Mouse (Mus musculus): ENCODE measurements around the gene Mthfr. TPM values are rescaled to one million over a fixed set of nuclear protein-coding genes. Genes with fewer than 3 reads are reported as not detected.

Gene Mthfr
- polyA plus RNA-seq, 1 experiment from 2014 or later, result 20.4 TPM

DNA sequence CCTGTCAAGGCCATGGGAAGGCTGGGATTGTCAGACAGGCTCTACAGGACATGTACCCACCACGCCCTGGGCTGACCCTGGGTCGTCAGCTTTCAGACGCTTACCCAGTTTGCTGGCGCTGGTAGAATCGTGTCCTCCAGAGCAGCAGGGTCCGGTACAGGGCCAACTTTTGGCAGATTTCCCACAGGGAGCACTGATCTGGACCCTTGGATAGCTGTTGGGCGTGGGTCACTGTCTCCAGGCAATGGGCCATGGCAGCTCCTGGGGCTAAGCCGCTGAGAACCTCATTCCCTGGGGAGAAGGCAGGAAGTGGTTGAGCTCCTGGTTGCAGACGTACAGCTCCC is 27.5 kb downstream of the Mthfr start:
- H3K9ac ChIP-seq, result no peak overlapping the region
- H3K4me2 ChIP-seq, result no peak overlapping the region
- DNase-seq (no peak), ATAC-seq (ENCODE audit: insufficient read depth) (no peak)
- H3K4me1 ChIP-seq (ENCODE audit: insufficient read depth), result no peaks in the 10 kb centered on the region
- H3K4me3 ChIP-seq (ENCODE audit: low read depth, low read length), result no peak overlapping the region
- 51% methylated on average over 9 of the region's 9 CpGs for WGBS
- H3K27ac ChIP-seq (ENCODE audit: low read depth), result no peak overlapping the region
- H3K36me3 ChIP-seq (ENCODE audit: insufficient read depth), result no peaks in the 10 kb centered on the region
- H3K9me3 ChIP-seq (ENCODE audit: low read depth, low read length), result no peaks in the 10 kb centered on the region
- no peak for TF ChIP-seq CTCF (IDR thresholded peaks at IDR 0.05; ENCODE audit: low read depth)
- H3K27me3 ChIP-seq (ENCODE audit: insufficient read depth, low read length), result no peaks in the 10 kb centered on the region

GRCm38 (mm10) chr4:148067346-148067745 is 28.5 kb downstream of the Mthfr start:
- no peaks in the 10 kb centered on the region for H3K9me3 ChIP-seq (ENCODE audit: low read depth, low read length)
- no peak for ATAC-seq (ENCODE audit: insufficient read depth)
- H3K9ac ChIP-seq, result no peak overlapping the region
- no peaks in the 10 kb centered on the region for H3K36me3 ChIP-seq (ENCODE audit: insufficient read depth)
- 81% methylated on average over 8 of the region's 8 CpGs for WGBS
- H3K27ac ChIP-seq (ENCODE audit: low read depth), result no peak overlapping the region
- DNase-seq, result no peak
- no peaks in the 10 kb centered on the region for H3K27me3 ChIP-seq (ENCODE audit: insufficient read depth, low read length)
- H3K4me3 ChIP-seq (ENCODE audit: low read depth, low read length), result no peak overlapping the region
- H3K4me2 ChIP-seq, result no peak overlapping the region
- H3K4me1 ChIP-seq (ENCODE audit: insufficient read depth), result no peaks in the 10 kb centered on the region
- no peak for TF ChIP-seq CTCF (IDR thresholded peaks at IDR 0.05; ENCODE audit: low read depth)

- H3K27ac ChIP-seq (ENCODE audit: low read depth), result no peak overlapping the region
- H3K9me3 ChIP-seq (ENCODE audit: low read depth, low read length), result no peaks in the 10 kb centered on the region
- DNase-seq (no peak), ATAC-seq (ENCODE audit: insufficient read depth) (no peak)
- no peaks in the 10 kb centered on the region for H3K36me3 ChIP-seq (ENCODE audit: insufficient read depth)
- TF ChIP-seq CTCF (IDR thresholded peaks at IDR 0.05; ENCODE audit: low read depth), result no peak
- no peak overlapping the region for H3K4me2 ChIP-seq
- no peak overlapping the region for H3K9ac ChIP-seq
- H3K4me3 ChIP-seq (ENCODE audit: low read depth, low read length), result no peak overlapping the region
- WGBS, result 67% methylated on average over 9 of the region's 9 CpGs
- no peaks in the 10 kb centered on the region for H3K4me1 ChIP-seq (ENCODE audit: insufficient read depth)
- H3K27me3 ChIP-seq (ENCODE audit: insufficient read depth, low read length), result no peaks in the 10 kb centered on the region
Measured at GRCm38 (mm10) chr4:148069602-148070218, 30.8 kb downstream of the Mthfr start.

GRCm38 (mm10) chr4:148071508-148071907 is 32.6 kb downstream of the Mthfr start:
- Histone ChIP-seq H3K27ac (ENCODE audit: low read depth) (no peak overlapping the region), H3K4me1 (ENCODE audit: insufficient read depth) (no peaks in the 10 kb centered on the region), H3K36me3 (ENCODE audit: insufficient read depth) (no peaks in the 10 kb centered on the region), H3K27me3 (ENCODE audit: insufficient read depth, low read length) (no peaks in the 10 kb centered on the region), H3K4me2 (no peak overlapping the region), H3K4me3 (ENCODE audit: low read depth, low read length) (no peak overlapping the region), H3K9me3 (ENCODE audit: low read depth, low read length) (no peaks in the 10 kb centered on the region), H3K9ac (no peak overlapping the region)
- no peak for DNase-seq
- 45% methylated on average over 5 of the region's 5 CpGs for whole genome bisulfite sequencing
- no peak for ATAC-seq (ENCODE audit: insufficient read depth)
- TF ChIP-seq CTCF (IDR thresholded peaks at IDR 0.05; ENCODE audit: low read depth), result no peak

DNA sequence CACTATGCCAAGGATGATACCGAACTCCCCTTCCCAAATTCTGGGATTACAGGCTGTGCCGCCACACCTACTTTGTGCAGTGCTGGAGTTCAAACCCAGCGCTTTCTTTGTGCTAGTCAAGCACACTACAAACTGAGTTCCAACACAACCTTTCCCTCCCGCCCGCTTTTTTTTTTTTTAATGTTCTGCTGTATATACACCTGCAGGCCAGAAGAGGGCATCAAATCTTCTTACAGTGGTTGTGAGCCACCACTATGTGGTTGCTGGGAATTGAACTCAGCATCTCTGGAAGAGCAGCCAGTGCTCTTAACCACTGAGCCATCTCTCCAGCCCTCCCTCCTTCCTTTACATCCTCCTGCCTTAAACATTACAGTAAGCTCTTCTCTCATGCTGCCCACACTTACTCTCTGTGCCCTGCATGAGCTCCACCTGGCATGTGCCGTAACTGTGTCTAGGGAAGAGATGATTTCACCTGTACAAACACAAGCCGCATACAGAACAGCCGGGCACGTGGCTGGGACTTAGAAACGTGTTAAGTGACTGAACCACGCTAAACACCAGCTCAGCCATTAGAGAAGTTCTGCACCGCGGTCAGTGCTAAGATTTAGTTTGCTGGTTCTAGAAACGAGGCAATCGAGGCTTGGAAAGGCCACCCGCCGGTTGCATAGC is 35.8 kb downstream of the Mthfr start:
- no peaks in the 10 kb centered on the region for H3K9me3 ChIP-seq (ENCODE audit: low read depth, low read length)
- H3K4me3 ChIP-seq (ENCODE audit: low read depth, low read length), result peak overlapping the region; percentile 30
- no peak overlapping the region for H3K27ac ChIP-seq (ENCODE audit: low read depth)
- peak overlapping the region; percentile 63 for H3K4me2 ChIP-seq
- peaks cover 4% of the 10 kb centered on the region; the same call in 1 of the 2 replicates for H3K36me3 ChIP-seq (ENCODE audit: insufficient read depth)
- H3K27me3 ChIP-seq (ENCODE audit: insufficient read depth, low read length), result no peaks in the 10 kb centered on the region
- peak; percentile 24; the same call in 1 of the 2 replicates for ATAC-seq (ENCODE audit: insufficient read depth)
- 39% methylated on average over 17 of the region's 17 CpGs for WGBS
- peak; percentile 66 for DNase-seq
- H3K9ac ChIP-seq, result peak overlapping the region; percentile 16; the same call in 1 of the 2 replicates
- no peaks in the 10 kb centered on the region for H3K4me1 ChIP-seq (ENCODE audit: insufficient read depth)
- peak; percentile 57 for TF ChIP-seq CTCF (IDR thresholded peaks at IDR 0.05; ENCODE audit: low read depth)

DNA sequence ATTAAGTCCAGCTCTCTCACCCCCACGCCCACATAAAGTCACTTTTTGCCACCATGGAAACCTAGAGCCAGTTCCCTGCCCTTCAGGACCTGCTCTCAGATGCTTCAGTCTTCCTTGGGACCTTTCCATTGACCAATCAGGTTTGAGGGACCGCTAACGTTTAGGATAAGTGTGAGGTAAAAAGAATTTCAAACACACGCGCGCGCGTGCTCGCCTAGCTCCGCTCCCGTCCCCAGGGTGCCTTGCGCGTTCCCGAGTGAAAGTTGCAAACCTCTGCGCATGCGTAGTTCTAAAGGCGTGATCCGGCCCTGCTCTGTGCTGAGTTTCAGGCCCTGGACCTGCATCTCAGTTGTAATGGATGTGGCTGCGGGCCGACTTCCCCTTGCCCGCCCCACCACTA is 36.4 kb downstream of the Mthfr start:
- TF ChIP-seq CTCF (IDR thresholded peaks at IDR 0.05; ENCODE audit: low read depth), result no peak
- DNase-seq (peak; percentile 84), ATAC-seq (ENCODE audit: insufficient read depth) (peak; percentile 47)
- peak overlapping the region; percentile 63 for H3K4me2 ChIP-seq
- no peak overlapping the region for H3K27ac ChIP-seq (ENCODE audit: low read depth)
- 30% methylated on average over 21 of the region's 21 CpGs for WGBS
- peak overlapping the region; percentile 16; the same call in 1 of the 2 replicates for H3K9ac ChIP-seq
- no peaks in the 10 kb centered on the region for H3K4me1 ChIP-seq (ENCODE audit: insufficient read depth)
- no peaks in the 10 kb centered on the region for H3K27me3 ChIP-seq (ENCODE audit: insufficient read depth, low read length)
- peak overlapping the region; percentile 30 for H3K4me3 ChIP-seq (ENCODE audit: low read depth, low read length)
- peaks cover 9% of the 10 kb centered on the region; the same call in 1 of the 2 replicates for H3K36me3 ChIP-seq (ENCODE audit: insufficient read depth)
- no peaks in the 10 kb centered on the region for H3K9me3 ChIP-seq (ENCODE audit: low read depth, low read length)

DNA sequence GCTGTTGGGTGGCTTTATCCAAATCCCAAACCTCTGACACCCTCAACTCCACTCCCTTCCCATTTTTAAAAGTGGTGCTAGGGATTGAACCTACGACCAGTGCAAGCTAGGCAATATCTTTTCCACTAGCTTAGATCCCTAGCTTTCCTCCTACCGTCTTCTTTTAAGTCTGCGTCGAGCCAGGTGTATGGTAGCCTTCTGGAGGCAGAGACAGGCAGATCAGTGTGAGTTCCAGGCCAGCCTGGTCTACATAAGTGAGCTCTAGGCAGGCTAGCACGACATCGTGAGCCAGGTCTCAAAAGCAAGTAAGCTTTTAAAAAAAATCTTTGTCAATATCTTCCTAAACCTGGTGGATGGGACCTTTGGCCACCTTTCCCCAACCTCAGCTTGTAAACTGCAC is 37.0 kb downstream of the Mthfr start:
- Histone ChIP-seq H3K27ac (ENCODE audit: low read depth) (no peak overlapping the region), H3K4me1 (ENCODE audit: insufficient read depth) (no peaks in the 10 kb centered on the region), H3K4me2 (no peak overlapping the region), H3K36me3 (ENCODE audit: insufficient read depth) (peaks cover 10% of the 10 kb centered on the region; the same call in 1 of the 2 replicates), H3K9ac (no peak overlapping the region), H3K4me3 (ENCODE audit: low read depth, low read length) (no peak overlapping the region), H3K27me3 (ENCODE audit: insufficient read depth, low read length) (no peaks in the 10 kb centered on the region), H3K9me3 (ENCODE audit: low read depth, low read length) (no peaks in the 10 kb centered on the region)
- ATAC-seq (ENCODE audit: insufficient read depth) (no peak), DNase-seq (no peak)
- WGBS, result 85% methylated on average over 6 of the region's 6 CpGs
- no peak for TF ChIP-seq CTCF (IDR thresholded peaks at IDR 0.05; ENCODE audit: low read depth)
